Mouse (Mus musculus): ENCODE data around the gene Nudt22.
A peak's percentile ranks its signal among the peaks of the same experiment; 100 is the strongest.

DNA sequence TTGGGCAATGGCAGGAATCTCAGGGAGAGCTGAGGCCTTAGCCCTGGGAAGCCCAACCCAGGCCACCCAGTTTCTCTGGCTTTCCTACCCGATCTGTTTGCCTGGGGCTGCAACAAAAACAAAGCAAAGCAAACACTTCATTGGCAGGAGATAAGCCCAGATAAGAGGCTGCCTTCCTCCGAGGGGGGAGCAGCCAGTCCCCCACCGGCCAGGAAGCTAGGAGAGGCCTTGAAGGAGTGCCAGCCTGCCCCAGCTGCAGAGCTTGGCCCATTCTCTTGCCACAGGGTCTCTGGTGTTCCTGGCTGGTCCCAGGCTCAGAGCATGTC, 43.2 kb downstream of the Nudt22 start:
- TF ChIP-seq CTCF (IDR thresholded peaks at IDR 0.05; ENCODE audit: low read depth, low read length) (no peak), POLR2A (IDR thresholded peaks at IDR 0.05; ENCODE audit: extremely low read depth, insufficient read depth, low read length) (0 out of 2 replicates have a peak, but pooled peaks have one; percentile 42)

Data from liver, adult 2 months (tissue).